Mouse (Mus musculus) gonadal fat pad, adult 2 months (tissue): ENCODE measurements around the gene Blvrb. TPM values are rescaled to one million over a fixed set of nuclear protein-coding genes. Genes with fewer than 3 reads are reported as not detected.

ENCODE experiments used
- DNase-seq: peaks from one replicate; pipeline ENCODE4 v3.0.0-alpha.2; 2012; ENCODE audit warnings: low read depth
- polyA plus RNA-seq: library from polyadenylated mRNA; depleted of rRNA; stranded (reverse); fragments of >200 nt; gene quantifications from 2 replicates; pipeline ENCODE4 v1.2.3, GENCODE M21; 2012; rRNA removed

Gene Blvrb
- polyA plus RNA-seq, result 95.5 and 103 TPM in 2 replicates

- peak; percentile 99 for DNase-seq
Observed at GRCm38 (mm10) chr7:27447419-27448286, at the start of gene Blvrb, which contains the start of gene Sptbn4. Gene Blvrb (plus strand): TSS chr7:27447978. Gene Sptbn4 (minus strand): TSS chr7:27447686.

GRCm38 (mm10) chr7:27400545-27400944 is 47.2 kb upstream of the Blvrb start:
- no peak for DNase-seq

GRCm38 (mm10) chr7:27402675-27403074 is 45.1 kb upstream of the Blvrb start:
- DNase-seq, result no peak

GRCm38 (mm10) chr7:27404203-27404942 is 43.4 kb upstream of the Blvrb start:
- no peak for DNase-seq

- no peak for DNase-seq
Observed at GRCm38 (mm10) chr7:27406481-27406880, 41.3 kb upstream of the Blvrb start.

GRCm38 (mm10) chr7:27407816-27408215 is 40.0 kb upstream of the Blvrb start:
- DNase-seq, result no peak

GRCm38 (mm10) chr7:27408379-27409176 is 39.2 kb upstream of the Blvrb start:
- no peak for DNase-seq

- DNase-seq, result no peak
Observed at GRCm38 (mm10) chr7:27417151-27417550, 30.6 kb upstream of the Blvrb start.

- no peak for DNase-seq
Observed at GRCm38 (mm10) chr7:27419101-27419500, 28.7 kb upstream of the Blvrb start.

- no peak for DNase-seq
Observed at GRCm38 (mm10) chr7:27423556-27424326, 24.0 kb upstream of the Blvrb start.

GRCm38 (mm10) chr7:27427387-27427786 is 20.4 kb upstream of the Blvrb start:
- no peak for DNase-seq

GRCm38 (mm10) chr7:27428002-27428401 is 19.8 kb upstream of the Blvrb start:
- DNase-seq, result no peak

- no peak for DNase-seq
Observed at GRCm38 (mm10) chr7:27429135-27429534, 18.6 kb upstream of the Blvrb start.

GRCm38 (mm10) chr7:27433349-27433748 is 14.4 kb upstream of the Blvrb start:
- no peak for DNase-seq

- DNase-seq, result no peak
Observed at GRCm38 (mm10) chr7:27433794-27434193, 14.0 kb upstream of the Blvrb start.

- no peak for DNase-seq
Observed at GRCm38 (mm10) chr7:27437544-27437943, 10.2 kb upstream of the Blvrb start.

GRCm38 (mm10) chr7:27440014-27440413 is 7.8 kb upstream of the Blvrb start:
- no peak for DNase-seq

GRCm38 (mm10) chr7:27446051-27446450 is 1.7 kb upstream of the Blvrb start:
- no peak for DNase-seq

- no peak for DNase-seq
Observed at GRCm38 (mm10) chr7:27446521-27447418, 1.0 kb upstream of the Blvrb start.
